Mouse (Mus musculus) ovary, postnatal 36 days (tissue): ENCODE measurements around the gene Brd4.

Experiments used
- DNase-seq: peaks from one replicate; pipeline ENCODE4 v3.0.0; 2022; ENCODE audit warnings: low spot score, mixed read lengths

The Brd4 gene

DNA sequence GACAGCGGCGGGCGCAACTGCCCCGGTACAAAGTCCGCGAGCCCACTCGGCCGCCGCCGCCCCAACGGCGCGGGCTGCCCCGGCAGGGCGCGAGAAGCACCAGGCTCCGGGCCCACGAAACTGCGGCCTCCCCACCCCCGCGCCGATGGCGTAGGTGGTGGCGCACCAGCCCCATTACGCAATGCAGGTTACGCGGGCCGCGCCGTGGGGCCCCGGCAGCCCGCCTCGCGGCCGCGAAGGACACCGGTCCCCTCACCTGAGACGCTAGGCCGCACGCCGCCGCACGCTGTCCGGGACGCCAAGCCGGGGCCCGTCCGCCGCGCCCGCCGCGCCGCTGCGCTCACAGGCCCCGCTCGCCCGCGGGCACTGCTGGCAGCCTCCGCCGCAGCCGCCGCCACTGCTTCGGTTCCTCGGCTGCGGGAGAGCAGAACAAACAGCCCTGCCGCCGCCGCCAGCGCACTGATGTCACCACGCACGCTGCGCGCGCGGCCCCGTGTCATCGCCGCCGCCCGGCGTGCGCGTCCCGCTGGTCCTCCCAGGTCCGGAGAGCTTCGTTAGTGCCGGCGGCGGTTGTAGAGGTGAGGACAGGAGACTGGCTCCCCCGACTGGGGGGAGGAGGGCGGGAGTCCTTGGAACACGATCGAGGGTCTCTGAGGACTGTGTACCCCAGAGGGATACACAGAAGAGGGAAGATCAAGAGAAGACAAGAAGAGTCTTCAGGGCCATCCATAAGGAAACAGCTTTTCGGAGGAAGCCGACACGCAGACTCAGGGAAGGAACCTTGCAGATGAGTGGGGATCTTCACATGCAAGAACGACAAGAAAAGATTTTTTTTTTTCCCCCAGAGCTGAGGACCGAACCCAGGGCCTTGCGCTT lies at the start of gene Brd4:
Brd4 (minus strand) TSS at position 461 of the 876 bp plus-strand sequence.
- DNase-seq: peak; percentile 91

DNA sequence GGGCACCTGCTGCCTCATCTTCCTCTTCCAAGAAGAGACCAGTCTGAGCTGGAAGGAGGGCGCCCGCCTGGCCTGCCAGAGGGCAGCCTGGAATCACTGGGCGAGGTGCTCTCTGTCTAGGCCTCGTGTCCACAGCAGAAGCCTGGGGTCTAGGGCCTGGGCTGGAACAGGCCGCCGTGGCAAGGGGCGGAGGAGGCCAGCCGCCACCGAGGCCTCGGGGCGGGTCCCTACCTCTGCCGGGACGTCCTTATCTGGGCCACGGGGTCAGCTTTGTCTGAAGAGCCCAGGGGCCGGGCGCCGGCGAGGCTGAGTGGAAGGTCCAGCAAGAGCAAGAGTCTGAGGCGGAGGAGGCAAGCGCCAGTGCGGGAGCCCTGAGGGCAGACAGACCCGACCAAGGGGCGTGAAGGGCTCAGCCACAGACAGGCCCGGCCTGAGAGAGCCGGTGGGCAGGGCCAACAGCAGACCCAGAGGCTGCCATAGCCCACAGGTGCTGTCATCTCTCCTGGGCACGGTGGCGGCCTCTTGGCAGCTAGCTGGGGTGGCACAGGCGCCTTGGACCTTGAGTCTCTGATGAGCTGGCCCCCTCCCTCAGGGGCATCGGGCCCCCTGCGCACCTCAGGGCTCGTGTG lies 49.3 kb upstream of the Brd4 start:
- peak; percentile 14 for DNase-seq

DNA sequence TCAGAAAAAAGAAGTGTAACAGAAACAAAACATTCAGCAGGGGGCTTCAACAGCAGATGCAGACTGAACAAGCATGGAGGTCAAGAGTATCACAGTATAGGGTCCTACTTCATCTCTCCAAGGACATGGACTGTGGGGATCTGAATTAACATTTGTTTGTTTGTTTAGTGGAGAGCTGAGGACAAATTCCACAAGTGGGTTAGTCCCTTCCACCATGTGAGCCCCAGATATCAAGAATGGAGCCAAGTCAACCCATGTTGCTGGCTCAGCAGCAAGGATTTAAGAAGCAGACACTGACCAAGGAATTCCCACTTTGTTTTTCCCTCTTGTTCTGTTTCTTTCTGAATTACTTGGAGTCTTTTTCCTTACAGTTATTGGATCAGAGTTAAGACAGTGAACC lies 43.0 kb upstream of the Brd4 start:
- DNase-seq: no peak

DNA sequence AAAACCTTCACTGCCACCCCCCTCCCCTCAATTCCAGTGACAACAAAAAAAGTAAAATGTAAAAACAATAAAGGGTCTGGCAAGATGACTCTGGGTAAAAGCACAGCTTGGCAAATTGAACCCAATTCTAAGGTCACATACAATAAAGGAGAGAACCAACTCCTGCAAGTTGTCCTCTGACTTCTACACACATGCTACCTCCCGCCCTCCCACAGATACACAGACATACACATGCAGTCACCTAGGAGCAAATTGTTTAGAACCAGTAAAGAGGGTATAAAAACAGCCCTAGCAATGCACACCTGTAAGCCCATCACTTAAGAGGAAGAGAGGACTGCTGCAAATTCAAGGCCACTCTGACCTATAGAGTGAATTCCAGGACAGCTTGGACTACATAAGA lies 38.3 kb upstream of the Brd4 start:
- DNase-seq: no peak

DNA sequence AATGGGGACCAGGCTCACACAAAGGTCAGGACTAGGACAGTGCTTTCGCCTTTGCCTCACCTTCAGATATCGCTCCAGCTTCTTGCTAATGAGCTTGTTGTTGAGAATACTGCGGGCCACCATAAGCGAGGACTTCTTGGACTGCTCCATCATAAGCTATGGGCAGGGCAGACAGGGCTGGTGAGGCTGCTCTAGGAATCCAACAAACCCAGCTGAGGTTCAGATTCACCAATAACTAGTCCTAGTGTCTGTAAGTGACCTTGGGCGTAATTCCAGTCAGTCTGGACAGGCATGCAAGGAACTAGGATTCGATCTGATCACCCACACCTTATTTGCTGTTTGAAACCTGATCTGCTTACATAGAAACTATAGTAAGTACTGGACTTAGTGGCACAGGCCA lies 37.3 kb upstream of the Brd4 start:
- DNase-seq: no peak

DNA sequence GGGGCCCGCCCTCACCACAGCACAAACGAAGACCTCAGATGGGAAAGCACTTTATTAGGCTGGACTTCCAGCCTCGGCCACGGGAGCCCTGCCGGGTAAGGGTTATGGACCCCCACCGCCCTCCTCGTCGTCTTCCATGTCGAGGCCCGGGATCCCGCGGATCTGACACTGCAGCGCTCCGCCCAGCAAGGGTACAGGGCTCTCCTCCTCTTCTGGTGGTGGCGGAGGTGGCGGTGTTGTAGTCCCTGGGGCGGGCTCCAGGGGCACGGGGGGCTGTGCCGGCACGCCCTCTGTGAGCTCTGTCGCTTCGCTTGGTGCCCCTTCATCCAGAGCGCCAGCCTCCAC lies 36.8 kb upstream of the Brd4 start:
- no peak for DNase-seq

DNA sequence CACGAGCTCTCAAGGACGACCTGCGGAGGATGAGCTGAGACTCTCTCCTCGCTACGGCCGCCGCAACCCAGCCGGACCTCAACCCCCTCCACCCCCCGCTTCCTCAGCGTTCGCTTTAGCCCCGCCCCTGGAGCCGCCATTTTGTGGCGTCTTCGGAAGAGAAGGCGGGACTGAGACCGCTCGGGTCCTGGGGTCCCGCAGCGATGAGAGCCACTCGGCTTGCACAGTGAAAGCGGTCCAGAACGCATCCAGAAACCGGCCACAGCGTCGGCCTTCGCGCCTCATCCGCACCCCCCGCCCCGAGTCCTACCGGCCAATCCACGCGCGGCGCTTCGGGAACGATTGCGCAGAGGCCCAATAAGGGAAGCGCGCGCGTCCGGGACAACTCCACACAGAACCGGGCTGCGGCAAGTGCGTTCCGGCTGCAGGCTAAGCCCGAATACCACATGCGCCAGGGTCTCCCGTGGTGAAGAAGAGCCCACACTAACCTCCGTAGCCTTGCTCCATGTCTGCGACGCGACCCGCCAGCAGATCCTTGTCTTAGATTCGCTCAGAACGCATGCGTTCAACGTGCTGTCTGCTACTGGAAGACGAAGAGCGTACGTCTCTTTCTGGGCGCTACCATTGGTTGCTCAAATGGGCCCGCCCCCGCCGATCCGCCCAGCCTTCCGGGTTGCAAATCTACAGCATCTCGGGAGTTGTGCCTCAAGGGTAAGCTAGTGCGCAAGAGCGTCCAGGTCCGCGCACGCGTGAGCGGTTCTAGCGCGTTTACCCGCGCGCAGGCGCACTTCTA lies 36.3 kb upstream of the Brd4 start, which contains the start of gene Akap8:
Akap8 (minus strand) TSS at position 642 of the 793 bp plus-strand sequence.
- peak; percentile 96 for DNase-seq

DNA sequence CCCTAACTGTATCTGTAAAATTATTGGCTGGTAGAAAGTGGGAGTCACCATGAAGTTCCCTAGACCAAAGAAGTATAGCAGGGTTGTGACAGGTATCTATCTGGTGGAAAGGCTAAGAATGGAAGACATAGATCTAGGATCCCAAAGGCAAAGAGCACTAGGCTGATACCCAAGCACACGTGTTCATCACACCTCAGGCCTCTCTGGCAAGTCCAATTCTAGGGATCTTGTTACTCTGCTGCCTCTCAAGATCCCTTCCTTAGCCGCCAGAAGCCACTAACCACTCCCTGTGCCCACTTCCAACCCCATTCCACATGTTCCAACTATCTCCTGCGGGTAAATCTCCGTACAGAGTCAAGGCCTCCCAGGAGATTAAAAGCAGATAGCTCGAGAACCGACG lies 35.4 kb upstream of the Brd4 start:
- no peak for DNase-seq

DNA sequence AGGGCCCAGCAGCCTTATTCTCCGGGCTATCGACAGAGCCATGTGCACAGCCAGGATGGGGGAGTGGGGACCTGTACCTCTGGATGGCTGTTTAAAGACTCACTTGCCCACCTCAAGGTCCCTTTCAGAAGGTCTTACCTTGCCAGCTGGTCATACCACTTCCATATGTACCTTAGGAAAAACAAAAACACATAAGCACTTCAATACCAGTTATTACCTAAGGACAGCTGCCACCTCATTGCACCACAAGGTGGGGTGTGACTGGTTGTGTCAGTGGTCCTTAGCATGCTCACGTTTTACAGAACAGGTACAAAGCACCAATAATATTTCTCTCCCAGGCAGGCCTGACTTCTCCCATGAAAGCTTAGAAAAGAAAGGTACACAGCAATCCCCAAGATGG lies 33.2 kb upstream of the Brd4 start:
- DNase-seq: no peak

DNA sequence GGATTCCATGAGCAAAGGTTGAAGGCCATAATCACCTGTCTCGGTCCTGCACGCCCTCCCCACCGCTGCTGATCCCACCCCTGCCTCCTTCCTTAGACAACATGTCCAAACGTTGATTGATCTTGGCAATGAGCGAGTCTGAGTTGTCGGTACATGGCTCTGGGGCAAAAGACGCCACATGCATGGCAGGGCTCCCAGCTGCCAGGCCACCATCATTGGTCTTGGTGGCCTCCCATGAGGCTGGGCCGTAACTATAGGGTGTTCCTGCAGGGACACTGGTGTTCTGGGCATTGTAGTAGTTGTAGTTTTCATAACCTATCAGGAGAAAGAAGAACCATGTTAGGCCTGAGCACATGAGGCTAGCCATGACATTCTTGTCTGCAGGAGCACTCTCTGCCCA lies 32.5 kb upstream of the Brd4 start:
- DNase-seq: no peak

DNA sequence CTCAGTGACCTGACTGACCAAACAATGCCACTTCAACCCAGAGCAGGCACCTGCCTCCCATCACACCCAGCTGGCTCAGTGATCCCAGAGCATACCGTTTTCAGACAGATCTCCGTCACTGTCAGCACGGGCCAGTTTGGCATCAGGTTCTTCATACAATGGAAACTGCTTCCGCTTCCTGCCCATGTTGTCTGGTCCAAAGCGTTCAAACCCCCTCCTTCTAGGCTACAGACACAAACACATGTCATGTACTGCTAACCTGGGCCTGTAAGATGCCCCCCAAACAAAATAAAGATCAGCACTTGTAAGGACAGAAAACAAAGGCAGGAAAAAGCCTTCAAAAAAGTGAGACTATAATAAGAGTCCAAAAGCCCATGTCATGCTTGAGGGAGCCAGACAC lies 31.0 kb upstream of the Brd4 start:
- no peak for DNase-seq

DNA sequence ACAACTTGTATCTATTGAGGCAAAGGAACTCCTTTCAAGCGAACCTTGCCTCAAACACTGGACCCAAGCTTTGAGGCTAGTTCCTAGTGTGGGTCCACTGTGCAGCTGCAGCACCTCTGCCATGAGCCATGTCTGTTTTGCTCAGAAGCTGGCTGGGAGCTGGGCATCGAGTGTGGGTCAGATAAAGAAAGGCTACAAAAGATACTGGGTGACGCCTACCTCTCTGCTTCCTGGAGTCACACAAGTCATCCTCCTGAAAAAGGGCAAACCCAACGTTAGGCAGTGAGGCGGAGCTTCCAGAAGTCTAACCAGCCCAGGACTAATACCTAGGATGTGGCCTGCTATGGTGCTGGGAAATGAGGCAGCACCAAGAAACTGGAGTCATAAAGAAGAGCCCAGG lies 29.4 kb upstream of the Brd4 start:
- DNase-seq: no peak

DNA sequence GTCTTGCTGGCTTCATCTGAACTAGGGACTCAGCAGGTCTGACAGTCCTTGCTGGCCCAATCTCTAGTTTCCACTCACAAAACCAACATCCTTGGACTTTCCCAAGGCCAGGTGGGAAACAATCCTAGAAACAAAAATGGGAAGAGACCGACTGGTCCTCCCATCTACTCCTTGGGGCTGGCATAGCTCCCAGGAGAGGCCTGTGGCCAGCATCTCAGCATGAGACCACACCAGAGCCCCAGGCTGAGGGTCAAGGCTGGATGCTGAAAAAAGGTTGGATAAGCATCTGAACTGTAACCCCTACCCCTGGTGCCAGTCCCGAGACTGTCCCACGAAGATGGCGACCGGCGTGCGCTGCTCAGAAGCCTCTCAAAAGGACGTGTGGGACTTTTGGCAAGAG lies 28.3 kb upstream of the Brd4 start:
- no peak for DNase-seq

DNA sequence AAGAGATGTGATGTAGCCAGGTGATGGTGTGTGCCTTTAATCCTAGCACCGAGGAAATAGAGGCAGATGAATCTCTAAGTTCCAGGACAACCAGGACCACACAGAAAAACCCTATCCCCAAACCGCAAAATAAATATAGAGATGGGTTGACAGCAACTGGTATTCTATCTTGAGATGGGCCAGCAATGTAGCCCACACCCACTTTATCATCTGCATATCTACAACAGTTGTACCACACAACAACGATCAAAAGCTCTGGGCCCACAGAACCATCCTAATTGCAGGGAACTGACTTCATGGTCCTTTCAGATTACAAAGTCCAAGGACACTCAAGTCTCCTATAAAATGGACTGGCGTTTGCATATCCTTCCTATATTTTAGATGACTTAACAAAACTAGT lies 23.4 kb upstream of the Brd4 start:
- DNase-seq: no peak

DNA sequence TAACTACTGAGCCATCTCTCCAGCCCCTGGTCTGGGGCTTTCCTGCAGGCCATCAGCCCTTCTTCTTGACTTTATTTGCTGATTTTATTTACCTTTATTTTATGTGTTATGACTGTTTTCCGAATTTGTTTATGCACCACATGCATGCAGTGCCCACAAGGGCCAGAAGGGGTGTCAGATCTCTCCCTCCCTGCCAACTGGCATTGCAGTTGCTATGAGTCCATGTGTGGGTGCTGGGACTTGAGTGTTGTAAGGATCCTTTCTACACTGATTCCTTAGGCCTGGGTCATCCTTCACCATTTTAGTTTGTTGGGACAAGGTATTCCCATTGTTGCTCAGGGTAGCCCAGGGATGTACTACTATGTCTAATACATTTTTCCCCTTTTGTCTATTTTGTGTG lies 13.6 kb upstream of the Brd4 start:
- no peak for DNase-seq

DNA sequence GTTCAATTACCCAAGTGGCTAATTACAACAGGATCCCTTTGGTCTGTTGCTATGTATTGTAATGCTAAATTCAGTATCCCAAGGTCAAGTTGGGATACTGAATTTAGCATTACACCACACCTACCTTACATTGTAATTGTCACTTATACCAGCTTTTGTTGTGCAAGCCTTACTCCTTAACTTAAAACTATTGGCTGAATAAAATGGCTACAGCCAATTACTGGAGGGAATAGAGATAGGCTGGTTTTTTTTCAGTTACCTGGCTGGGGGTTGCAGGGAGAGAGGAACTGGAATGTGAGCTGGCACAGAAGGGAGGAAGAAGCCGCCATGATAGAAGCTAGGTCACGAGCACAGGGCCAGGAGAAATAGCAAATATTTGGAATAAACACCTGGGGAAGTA lies 11.4 kb upstream of the Brd4 start:
- no peak for DNase-seq

DNA sequence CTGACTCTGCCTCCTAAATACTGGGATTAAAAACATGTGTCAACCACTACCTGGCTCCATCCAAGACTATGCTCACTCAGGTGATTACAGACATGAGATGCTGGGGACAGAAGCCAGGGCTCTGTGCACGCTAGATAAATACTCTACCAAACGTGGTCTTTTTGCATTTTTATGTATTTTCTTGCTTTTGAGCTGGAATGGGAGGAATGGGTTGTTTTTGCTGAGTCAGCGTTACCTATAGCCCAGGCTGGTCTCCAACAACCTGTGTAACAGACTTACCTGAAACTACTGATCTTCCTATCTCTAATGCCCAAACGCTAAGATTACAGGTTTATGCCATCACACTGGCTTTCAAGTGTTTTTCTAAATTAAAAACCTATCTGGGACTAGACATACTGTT lies 10.6 kb upstream of the Brd4 start:
- DNase-seq: no peak

DNA sequence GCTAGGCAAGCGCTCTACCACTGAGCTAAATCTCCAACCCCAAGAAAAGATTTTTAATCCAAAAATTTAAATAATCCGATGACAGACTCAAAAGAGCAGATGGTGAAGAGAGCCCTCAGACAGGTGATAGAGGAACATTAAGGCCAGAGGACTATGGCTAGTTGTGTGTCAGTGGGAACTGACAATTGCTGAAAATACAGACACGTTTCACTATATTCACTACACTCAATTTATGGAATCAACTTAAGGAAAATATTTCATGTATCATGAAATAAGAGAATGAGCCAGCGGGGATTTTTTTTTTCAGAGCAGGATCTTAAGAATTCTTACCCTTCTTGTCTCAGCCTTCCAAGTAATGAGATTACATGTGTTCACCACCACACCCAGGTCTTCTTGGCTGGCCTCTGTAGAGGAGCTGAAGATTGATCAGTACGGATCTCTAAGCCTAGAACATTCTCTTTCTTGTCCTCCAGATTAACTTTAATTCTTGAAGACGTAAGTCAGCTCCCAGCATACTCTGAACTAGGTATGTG lies 682 bp upstream of the Brd4 start:
- no peak for DNase-seq

DNA sequence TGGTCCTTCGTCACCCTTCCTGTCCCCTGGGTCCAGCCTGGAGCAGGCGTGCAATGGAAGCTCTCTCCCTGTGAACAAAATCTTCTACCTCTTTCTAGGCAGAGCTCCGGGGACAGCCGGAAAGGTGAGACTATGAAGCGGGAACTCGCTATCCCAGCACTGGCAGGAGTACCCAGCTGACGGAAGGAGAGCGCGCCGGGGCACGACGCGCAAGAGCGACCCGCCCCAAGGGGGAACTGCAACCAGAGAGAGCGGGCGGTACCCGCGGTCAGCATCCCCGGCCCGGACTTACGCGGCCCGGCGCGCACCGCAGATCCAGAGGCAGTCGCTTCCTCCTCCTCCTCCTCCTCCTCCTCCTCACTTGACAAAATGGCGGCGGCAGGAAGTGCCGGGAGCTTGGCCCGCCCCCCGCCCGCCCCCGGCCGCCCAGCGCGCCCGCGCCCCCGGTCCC lies 726 bp downstream of the Brd4 start:
- DNase-seq: peak; percentile 61

DNA sequence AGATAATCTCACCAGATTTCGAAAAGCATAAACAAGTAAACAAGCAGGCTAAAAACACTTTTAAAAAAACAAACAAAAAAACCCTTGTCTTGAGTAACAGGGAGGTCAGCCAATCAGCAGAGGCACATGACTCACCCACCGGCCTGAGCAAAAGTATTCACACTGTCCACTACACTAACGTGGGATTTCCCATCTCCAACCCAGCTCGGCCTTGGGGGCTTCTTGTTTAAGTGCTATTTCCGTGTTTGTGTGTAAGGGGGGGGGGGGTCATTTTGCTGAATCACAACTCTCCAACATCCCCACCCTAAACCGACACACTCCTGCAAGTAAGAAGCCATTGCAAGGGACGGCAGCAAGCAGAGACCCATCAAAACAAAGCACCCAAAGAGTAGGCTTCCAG lies 1.2 kb downstream of the Brd4 start:
- DNase-seq: no peak

DNA sequence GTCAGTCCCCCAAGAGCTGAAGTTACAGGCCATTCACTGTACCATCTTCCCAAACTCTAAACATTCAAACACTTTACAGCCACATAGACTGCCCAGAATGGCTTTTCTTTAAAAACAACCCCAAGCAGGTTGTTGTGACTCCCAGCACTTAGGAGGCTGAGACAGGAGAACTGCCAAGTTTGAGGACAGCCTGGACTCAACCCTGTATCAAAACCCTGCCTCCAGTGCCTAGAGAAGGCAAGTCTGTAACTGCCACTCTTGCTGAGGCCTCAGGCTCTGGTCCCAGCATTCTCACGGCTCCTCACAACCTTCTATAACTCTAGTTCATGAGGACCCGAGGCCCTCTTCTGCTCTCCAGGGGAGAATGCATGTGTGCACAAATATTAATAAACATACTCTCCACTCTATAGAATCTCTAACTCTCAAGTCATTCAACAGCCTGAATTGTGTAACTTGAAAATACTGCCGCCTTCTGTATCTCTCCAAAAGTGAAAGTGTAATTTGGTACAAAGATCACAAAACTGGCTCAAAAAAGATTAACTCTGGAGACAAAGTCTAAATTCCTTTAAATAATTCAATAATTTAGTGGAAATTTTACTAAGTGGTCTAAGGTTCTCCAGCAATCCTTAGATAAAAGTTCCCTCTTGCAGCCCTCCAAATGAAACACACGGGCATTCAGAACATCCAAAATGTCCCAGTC lies 2.8 kb downstream of the Brd4 start:
- DNase-seq: no peak

DNA sequence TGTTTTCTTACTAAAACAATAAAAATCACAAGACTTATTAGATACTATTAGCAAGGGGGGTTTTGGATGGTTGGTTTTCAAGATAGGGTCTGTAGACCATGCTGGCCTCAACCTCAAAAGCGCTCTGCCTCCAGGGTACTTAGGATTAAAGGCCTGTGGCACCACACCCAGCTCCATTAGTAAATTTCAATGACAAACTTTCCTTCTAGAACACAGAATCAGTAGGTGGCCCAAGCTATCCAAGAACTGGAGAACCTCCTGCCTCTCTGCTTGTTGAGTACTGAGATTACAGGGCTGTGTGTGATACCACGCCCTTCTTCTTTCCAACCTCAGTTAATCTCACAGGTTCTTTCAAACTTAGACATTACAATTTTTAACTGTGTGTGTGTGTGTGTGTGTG lies 3.4 kb downstream of the Brd4 start:
- no peak for DNase-seq
